Mouse (Mus musculus) G1E (cell line): ENCODE measurements around the gene Fkbp2.

ENCODE experiments used
- CTCF ChIP-seq: IDR thresholded peaks from 2 replicates; pipeline ENCODE4 v1.5.1; 2012; ENCODE audit warnings: low read depth, low read length, inconsistent platforms, mixed read lengths
- GATA1 ChIP-seq: IDR thresholded peaks from 2 replicates; pipeline ENCODE4 v1.6.1; 2012; ENCODE audit warnings: borderline replicate concordance, low read length, inconsistent platforms, mixed read lengths
- POLR2AphosphoS5 ChIP-seq: IDR thresholded peaks from 2 replicates; pipeline ENCODE4 v1.6.1; 2012; ENCODE audit warnings: low read depth, low read length, inconsistent platforms; ENCODE audit not compliant: insufficient replicate concordance
- TAL1 ChIP-seq: conservative IDR thresholded peaks from 2 replicates; pipeline ENCODE4 v1.6.1; 2012; ENCODE audit warnings: low read depth, low read length, inconsistent platforms, mixed read lengths

- TF ChIP-seq CTCF = no peak
- no peak for TF ChIP-seq GATA1
- TF ChIP-seq TAL1 = no peak
- no peak for TF ChIP-seq POLR2AphosphoS5
These were observed 9.7 kb downstream of the Fkbp2 start for GRCm38 (mm10) chr19:6970460-6971085.
